Mouse (Mus musculus) liver, postnatal 0 days (tissue): ENCODE data around the gene Ppme1. TPM values are rescaled to one million over a fixed set of nuclear protein-coding genes. Genes with fewer than 3 reads are reported as not detected.

Source experiments
- ATAC-seq: fragments of 200-750 bp; cut with Nextera tagmentation; 2 replicates; pipeline ENCODE4 v1.8.0; 2017; ENCODE audit warnings: mild to moderate bottlenecking, moderate library complexity
- DNase-seq: peaks from one replicate; pipeline ENCODE4 v3.0.0-alpha.2; 2016
- H3K27ac ChIP-seq: fragments of 300-500 bp; sonication (generic); 2 replicates; pipeline ENCODE4 v1.5.1; 2014; ENCODE audit warnings: antibody characterized with exemption, moderate library complexity, mild to moderate bottlenecking, low read depth
- H3K27me3 ChIP-seq: fragments of 300-500 bp; sonication (generic); 2 replicates; pipeline ENCODE4 v1.6.1; 2014; ENCODE audit warnings: low read length, control low read depth, mixed read lengths; ENCODE audit not compliant: insufficient read depth
- H3K36me3 ChIP-seq: fragments of 300-500 bp; sonication (generic); replicated peaks from 2 replicates; pipeline ENCODE4 v1.6.1; 2014; ENCODE audit warnings: mild to moderate bottlenecking, control low read depth, low read length, moderate library complexity, mixed read lengths; ENCODE audit not compliant: insufficient read depth
- H3K4me1 ChIP-seq: fragments of 300-500 bp; sonication (generic); 2 replicates; pipeline ENCODE4 v1.6.1; 2014; ENCODE audit warnings: antibody characterized with exemption, mild to moderate bottlenecking, control low read depth; ENCODE audit not compliant: insufficient read depth
- H3K4me2 ChIP-seq: fragments of 300-500 bp; sonication (generic); 2 replicates; pipeline ENCODE4 v1.6.1; 2014; ENCODE audit warnings: low read depth, mild to moderate bottlenecking, low read length, moderate library complexity, mixed read lengths
- H3K4me3 ChIP-seq: fragments of 300-500 bp; sonication (generic); 2 replicates; pipeline ENCODE4 v1.5.1; 2014; ENCODE audit warnings: low read depth, low read length
- H3K9ac ChIP-seq: fragments of 300-500 bp; sonication (generic); replicated peaks from 2 replicates; pipeline ENCODE4 v1.6.1; 2014; ENCODE audit warnings: mild to moderate bottlenecking, moderate library complexity
- H3K9me3 ChIP-seq: fragments of 300-500 bp; sonication (generic); 2 replicates; pipeline ENCODE4 v1.6.1; 2016; ENCODE audit warnings: mild to moderate bottlenecking, control low read depth, low read length, mixed read lengths
- CTCF ChIP-seq: sonication (generic); IDR thresholded peaks from 2 replicates; pipeline ENCODE4 v1.5.1; 2016; ENCODE audit warnings: antibody characterized with exemption, low read depth
- EP300 ChIP-seq: IDR thresholded peaks from 2 replicates; pipeline ENCODE4 v1.6.1; 2016; ENCODE audit warnings: antibody characterized with exemption, low read depth, mild to moderate bottlenecking
- WGBS: fragments of 180-500 bp; shearing (Covaris S2); extraction: QIAGEN DNeasy Blood & Tissue Kit; methylation state at CpG from one replicate; pipeline ENCODE4 v1.1.7; 2014; ENCODE audit not compliant: insufficient replicate concordance; 5-methylcytosine and 5-hydroxymethylcytosine counted together
- polyA plus RNA-seq: library from polyadenylated mRNA; unstranded; fragments of >200 nt; fragmentation: Nextera tagmentation; extraction: Ambion mirVana; gene quantifications from 2 replicates; pipeline ENCODE4 v1.2.1, GENCODE M21; 2015

Ppme1 gene
- polyA plus RNA-seq, 1 experiment from 2014 or later: 18.2 TPM

DNA sequence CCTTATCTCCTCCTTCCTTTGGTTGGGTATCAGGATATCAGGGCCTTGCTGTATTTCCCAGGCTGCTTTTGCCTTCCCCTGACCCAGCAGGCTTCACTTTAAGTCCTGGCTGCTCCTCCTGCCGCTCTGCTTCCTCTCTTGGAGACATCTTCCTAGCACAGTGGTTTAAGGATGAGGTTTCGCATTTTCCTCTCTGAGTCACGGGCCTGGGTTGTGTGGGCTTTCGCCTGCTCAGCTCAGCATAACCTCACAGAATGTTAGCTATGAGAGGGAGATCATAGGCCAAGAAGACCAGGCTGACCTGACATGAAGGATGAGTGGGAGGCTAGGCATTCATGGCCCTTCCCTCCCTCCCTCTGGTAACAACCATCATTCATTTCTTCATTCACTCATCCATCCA is 59.4 kb downstream of the Ppme1 start:
- DNase-seq (no peak), ATAC-seq (no peak)
- Histone ChIP-seq H3K4me1 (no peaks in the 10 kb centered on the region), H3K9me3 (no peaks in the 10 kb centered on the region), H3K27me3 (no peaks in the 10 kb centered on the region), H3K4me2 (no peak overlapping the region), H3K27ac (no peak overlapping the region), H3K4me3 (no peak overlapping the region), H3K36me3 (no peaks in the 10 kb centered on the region), H3K9ac (no peak overlapping the region)
- WGBS: 66% methylated on average over 4 of the region's 4 CpGs
- TF ChIP-seq CTCF (no peak), EP300 (no peak)

GRCm38 (mm10) chr7:100310290-100310689 is 61.8 kb downstream of the Ppme1 start:
- Histone ChIP-seq H3K27ac (no peak overlapping the region), H3K4me3 (no peak overlapping the region), H3K4me1 (no peaks in the 10 kb centered on the region), H3K27me3 (no peaks in the 10 kb centered on the region), H3K9me3 (no peaks in the 10 kb centered on the region), H3K4me2 (no peak overlapping the region), H3K9ac (no peak overlapping the region), H3K36me3 (no peaks in the 10 kb centered on the region)
- ATAC-seq (no peak), DNase-seq (no peak)
- TF ChIP-seq EP300 (no peak), CTCF (no peak)
- 59% methylated on average over 12 of the region's 12 CpGs for WGBS

DNA sequence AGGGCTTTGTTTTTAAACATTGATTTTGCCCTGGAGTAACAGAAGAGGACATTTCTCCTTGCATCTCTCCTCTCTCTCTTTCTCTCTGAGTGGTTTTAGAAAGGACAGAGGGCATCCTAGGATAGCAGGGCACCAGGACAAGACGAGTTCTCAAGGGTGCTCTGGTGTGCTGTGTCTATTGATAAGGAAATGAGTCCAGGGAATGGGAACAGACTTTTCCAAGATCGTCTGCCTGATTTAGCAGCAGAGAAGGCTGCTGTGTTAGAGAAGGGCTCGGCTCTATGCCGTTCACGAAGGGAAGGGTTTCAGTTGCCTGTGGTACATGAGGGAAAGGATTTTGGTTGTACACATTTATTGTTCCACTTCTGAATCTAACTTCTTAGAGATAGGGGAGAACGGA is 62.4 kb downstream of the Ppme1 start:
- TF ChIP-seq CTCF: no peak
- TF ChIP-seq EP300: no peak
- Histone ChIP-seq H3K27ac (no peak overlapping the region), H3K9ac (no peak overlapping the region), H3K27me3 (no peaks in the 10 kb centered on the region), H3K9me3 (no peaks in the 10 kb centered on the region), H3K4me3 (no peak overlapping the region), H3K36me3 (no peaks in the 10 kb centered on the region), H3K4me2 (no peak overlapping the region), H3K4me1 (no peaks in the 10 kb centered on the region)
- WGBS: 52% methylated on average over 6 of the region's 6 CpGs
- ATAC-seq (no peak), DNase-seq (no peak)

- no peak for ATAC-seq
- Histone ChIP-seq H3K4me3 (no peak overlapping the region), H3K9me3 (no peaks in the 10 kb centered on the region), H3K36me3 (no peaks in the 10 kb centered on the region), H3K9ac (no peak overlapping the region), H3K27me3 (no peaks in the 10 kb centered on the region), H3K4me1 (no peaks in the 10 kb centered on the region), H3K27ac (no peak overlapping the region), H3K4me2 (no peak overlapping the region)
- WGBS: 60% methylated on average over 1 of the region's 1 CpGs
- TF ChIP-seq EP300 (no peak), CTCF (no peak)
- DNase-seq: no peak
Measured at GRCm38 (mm10) chr7:100309216-100309615, 62.9 kb downstream of the Ppme1 start.

DNA sequence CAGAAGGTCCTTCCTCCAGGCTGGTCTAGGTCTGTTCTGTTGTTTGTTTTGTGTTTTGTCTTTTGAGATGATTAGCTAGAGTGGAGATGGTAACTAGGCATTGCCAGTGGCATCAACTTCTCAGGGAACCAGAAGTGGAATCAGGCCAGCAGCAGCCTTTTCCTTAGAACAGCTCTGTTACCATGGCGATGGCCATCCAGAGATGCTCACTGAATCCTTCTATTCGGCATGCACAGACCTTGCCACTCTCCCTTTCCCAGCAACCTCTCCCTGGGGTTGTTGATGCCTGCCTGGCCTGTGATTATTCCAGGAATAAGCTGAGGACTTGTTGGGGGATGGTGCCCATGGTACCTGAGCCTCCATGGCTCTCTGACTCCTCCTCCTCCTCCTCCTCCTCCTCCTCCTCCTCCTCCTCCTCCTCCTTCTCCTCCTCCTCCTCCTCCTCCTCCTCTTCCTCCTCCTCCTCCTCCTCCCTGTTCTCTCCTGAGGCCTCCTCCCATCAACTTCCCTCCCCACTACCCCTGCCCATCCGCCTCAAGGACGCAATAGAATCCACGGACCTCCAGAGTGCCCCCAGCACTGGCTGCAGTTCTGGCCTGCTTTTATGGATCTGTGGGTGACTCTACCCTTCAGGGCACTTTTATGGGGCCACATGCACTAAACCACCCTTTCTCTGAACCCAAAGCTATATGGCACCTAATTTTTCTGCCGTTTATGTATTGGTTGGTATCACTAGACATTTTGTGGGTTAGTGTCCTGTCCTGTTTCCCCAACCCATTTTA is 64.0 kb downstream of the Ppme1 start:
- Histone ChIP-seq H3K27ac (no peak overlapping the region), H3K27me3 (no peaks in the 10 kb centered on the region), H3K4me1 (no peaks in the 10 kb centered on the region), H3K4me2 (no peak overlapping the region), H3K9me3 (no peaks in the 10 kb centered on the region), H3K4me3 (no peak overlapping the region), H3K36me3 (no peaks in the 10 kb centered on the region), H3K9ac (no peak overlapping the region)
- no peak for ATAC-seq
- 75% methylated on average over 6 of the region's 6 CpGs for WGBS
- no peak for DNase-seq
- TF ChIP-seq EP300 (no peak), CTCF (no peak)

- no peaks in the 10 kb centered on the region for H3K9me3 ChIP-seq
- no peaks in the 10 kb centered on the region for H3K36me3 ChIP-seq
- 79% methylated on average over 9 of the region's 9 CpGs for WGBS
- H3K4me2 ChIP-seq: no peak overlapping the region
- no peak overlapping the region for H3K4me3 ChIP-seq
- no peak overlapping the region for H3K27ac ChIP-seq
- no peak for TF ChIP-seq CTCF
- no peak for TF ChIP-seq EP300
- no peaks in the 10 kb centered on the region for H3K27me3 ChIP-seq
- no peak for ATAC-seq
- H3K4me1 ChIP-seq: no peaks in the 10 kb centered on the region
- no peak for DNase-seq
- no peak overlapping the region for H3K9ac ChIP-seq
Measured at GRCm38 (mm10) chr7:100305894-100306293, 66.2 kb downstream of the Ppme1 start.

GRCm38 (mm10) chr7:100302316-100302715 is 69.8 kb downstream of the Ppme1 start:
- ATAC-seq (no peak), DNase-seq (no peak)
- no peaks in the 10 kb centered on the region for H3K27me3 ChIP-seq
- TF ChIP-seq CTCF (no peak), EP300 (no peak)
- no peak overlapping the region for H3K27ac ChIP-seq
- H3K4me2 ChIP-seq: no peak overlapping the region
- H3K4me1 ChIP-seq: no peaks in the 10 kb centered on the region
- no peak overlapping the region for H3K9ac ChIP-seq
- H3K9me3 ChIP-seq: no peaks in the 10 kb centered on the region
- WGBS: 47% methylated on average over 4 of the region's 4 CpGs
- no peaks in the 10 kb centered on the region for H3K36me3 ChIP-seq
- no peak overlapping the region for H3K4me3 ChIP-seq
